Mouse (Mus musculus) adrenal gland, adult (tissue): ENCODE measurements around the gene Ppp1cc.
"Not testable (repeated sequence)": the region's sequence is repeated elsewhere in the genome, so short reads cannot be mapped to it uniquely, and the experiment has no call there.

Experiments used
- DNase-seq, 2 experiments: peaks; one replicate each; pipeline ENCODE4 v3.0.0; 2022 to 2023; ENCODE audit warnings: low spot score in 1 of 2; ENCODE audit not compliant: inconsistent age in 2 of 2

Gene Ppp1cc

DNA sequence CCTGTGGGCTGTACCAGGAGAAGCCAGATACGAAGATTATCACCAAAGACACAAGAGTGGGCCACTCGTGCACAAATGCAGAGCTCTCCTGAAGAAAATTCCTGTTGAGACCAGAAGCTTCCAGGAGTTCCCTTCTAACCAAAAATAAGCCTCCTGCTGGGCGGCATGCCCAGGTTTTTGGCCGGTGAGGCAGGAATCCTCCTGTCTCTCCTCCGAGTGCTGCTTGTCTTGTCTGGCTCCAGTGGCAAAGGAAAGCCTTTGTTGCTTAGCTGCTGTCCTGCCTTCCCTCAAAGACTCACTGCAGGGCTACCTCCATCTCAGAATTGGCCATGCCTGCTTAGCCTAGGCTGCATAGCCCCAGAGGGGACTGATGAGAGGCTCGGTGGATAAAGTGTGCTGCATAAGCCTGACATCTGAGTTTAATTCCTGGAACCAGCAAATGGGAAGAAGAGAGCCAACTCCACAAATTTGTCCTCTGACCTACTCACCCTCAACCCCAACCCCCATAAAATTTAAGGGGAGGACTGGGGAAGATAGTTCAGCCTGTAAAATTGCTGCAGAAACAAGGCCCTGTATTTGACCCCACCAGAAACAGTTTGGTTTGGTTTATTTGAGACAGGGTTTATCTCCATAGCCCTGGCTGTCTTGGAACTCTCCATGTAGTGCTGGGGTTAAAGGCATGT, 7.3 kb downstream of the Ppp1cc start:
- peak in 1 of 2 experiments; percentile 59 for DNase-seq

- DNase-seq, result peak in 1 of 2 experiments; percentile 56
Observed at GRCm38 (mm10) chr5:122166636-122167161, 8.6 kb downstream of the Ppp1cc start.

DNA sequence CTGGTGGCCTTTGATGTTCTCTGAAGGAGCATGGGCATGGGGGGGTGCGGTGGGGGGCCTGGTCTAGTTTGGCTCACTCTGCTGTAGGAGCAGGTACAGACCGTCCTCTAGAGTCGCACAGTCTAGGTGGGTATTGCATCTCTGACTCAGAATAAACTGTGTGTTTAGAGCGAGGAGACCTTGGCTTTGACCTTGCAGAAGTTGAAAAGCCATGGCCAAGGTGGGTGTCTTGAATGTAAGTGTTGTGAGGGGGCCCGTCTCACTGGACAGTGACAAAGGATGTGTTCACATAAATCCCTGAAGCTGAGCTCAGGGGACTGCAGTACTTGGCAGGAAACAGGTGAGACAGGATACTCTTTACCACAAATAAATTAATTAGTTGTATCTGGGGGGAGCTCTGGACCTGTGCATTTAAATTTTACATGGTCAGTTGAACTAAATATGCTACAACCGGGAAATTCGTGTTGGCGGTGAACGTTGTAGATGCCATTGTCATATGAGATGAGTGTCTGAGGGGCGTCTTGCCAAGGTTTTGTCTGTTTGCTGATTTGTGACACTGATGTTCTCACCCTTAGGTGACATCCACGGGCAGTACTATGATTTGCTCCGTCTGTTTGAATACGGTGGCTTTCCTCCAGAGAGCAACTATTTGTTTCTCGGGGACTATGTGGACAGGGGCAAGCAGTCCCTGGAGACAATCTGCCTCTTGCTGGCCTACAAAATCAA, 10.4 kb downstream of the Ppp1cc start:
- DNase-seq, result peak; percentile 51 to 65

- no peak for DNase-seq
Observed at GRCm38 (mm10) chr5:122171058-122171457, 13.0 kb downstream of the Ppp1cc start.

- DNase-seq, result peak in 1 of 2 experiments; percentile 32
Observed at GRCm38 (mm10) chr5:122175402-122175801, 17.3 kb downstream of the Ppp1cc start.

- no peak for DNase-seq
Observed at GRCm38 (mm10) chr5:122175961-122176360, 17.9 kb downstream of the Ppp1cc start.

- peak; percentile 56 to 77 for DNase-seq
Observed at GRCm38 (mm10) chr5:122176398-122176797, 18.3 kb downstream of the Ppp1cc start.

GRCm38 (mm10) chr5:122179665-122180064, 21.6 kb downstream of the Ppp1cc start:
- peak in 1 of 2 experiments; percentile 19 for DNase-seq

DNA sequence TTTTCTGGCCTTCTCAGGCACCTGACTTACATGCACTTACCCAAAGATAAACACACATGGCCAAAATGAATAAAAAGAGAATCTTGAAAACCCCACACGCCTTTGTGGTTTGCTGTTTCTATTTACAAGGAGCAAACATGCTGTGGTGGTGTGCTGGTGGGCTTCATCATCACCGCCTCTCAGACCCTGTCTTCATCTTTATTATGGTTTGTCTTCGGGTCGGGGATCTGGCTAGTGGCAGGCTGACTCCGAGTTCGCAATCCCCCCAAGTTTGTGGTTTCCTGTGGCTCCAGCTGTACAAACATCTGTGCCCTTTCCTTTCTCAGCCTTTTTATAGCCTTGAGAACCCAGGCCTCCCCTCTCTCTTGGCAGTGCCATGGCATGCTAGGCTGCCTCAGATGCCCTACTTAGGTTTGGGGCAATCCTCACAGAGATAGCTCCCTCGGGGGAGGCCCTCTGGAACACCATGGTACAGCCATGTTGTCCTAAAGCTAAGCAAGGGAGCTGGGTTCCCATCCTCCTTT, 26.3 kb downstream of the Ppp1cc start:
- no peak for DNase-seq

DNA sequence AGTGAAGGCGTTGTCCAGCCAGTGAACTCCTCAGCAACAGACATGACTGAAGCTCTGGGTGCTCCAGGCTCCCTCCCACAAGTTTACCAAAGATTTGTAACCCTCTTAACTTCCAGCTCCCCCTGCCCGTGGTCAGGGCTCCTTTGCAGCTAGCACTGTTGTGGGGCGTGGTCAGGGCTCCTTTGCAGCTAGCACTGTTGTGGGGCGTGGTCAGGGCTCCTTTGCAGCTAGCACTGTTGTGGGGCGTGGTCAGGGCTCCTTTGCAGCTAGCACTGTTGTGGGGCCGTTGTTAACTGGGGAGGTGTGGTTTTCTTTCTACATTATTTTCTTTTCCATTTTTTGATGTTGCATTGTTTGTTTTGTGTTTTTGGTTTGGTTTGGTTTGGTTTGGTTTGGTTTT, 26.8 kb downstream of the Ppp1cc start:
- DNase-seq, result not testable (repeated sequence)

DNA sequence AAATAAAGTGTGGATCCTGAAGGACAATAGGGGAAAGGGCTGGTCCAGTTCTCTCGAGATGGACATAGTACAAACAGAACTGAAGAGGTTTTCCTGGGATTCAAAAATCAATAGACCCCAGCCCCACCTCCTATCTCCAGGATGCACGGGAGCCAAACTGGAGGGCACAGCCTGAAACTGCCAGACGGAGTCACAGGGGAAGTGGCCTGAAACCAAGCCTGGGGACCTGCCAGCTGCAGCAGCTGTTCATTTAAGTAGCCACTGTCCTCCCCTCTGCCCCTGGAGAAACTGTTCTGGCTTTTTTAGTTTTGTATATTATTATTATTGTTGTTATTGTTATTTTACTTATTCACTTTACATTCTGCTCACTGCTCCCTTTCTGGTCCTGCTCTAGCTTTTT, 31.0 kb downstream of the Ppp1cc start:
- DNase-seq, result no peak

- no peak for DNase-seq
Observed at GRCm38 (mm10) chr5:122190465-122190864, 32.4 kb downstream of the Ppp1cc start.

DNA sequence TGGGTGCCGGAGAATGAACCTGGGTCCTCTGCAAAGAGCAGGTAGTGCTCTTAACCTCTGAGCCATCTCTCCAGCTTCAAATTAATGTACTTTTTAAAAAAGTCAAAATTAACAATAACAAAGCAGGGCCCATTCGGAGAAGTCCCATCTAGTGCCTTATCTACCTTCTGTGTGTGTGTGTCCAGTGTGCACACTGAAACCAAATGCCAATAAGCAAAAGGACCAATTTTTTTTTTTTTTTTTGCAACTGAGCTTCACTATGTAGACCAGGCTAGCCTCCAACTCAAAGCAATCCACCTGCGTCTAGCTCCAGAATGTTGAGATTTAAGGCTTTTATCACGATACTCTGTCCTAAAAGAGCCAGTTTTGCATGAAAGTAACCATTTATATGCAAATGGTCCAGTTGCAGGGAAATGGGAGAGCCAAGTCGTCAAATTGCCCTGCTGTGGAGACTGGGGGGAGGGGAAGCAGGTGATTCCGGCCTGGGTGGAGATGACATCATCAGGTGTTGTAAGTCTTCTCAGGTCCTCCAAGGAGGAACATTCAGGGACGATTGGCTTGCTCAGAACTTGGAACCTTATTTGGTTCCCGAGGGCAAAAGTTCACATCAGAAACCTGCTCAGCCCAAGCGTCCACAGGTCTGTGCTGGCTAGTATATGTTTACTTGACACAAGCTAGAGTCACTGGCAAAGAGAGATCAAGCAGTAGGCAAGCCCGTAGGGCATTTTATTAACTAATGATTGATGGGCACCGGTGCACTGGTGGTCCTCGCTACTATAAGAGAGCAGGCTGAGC, 33.4 kb downstream of the Ppp1cc start:
- DNase-seq, result no peak

DNA sequence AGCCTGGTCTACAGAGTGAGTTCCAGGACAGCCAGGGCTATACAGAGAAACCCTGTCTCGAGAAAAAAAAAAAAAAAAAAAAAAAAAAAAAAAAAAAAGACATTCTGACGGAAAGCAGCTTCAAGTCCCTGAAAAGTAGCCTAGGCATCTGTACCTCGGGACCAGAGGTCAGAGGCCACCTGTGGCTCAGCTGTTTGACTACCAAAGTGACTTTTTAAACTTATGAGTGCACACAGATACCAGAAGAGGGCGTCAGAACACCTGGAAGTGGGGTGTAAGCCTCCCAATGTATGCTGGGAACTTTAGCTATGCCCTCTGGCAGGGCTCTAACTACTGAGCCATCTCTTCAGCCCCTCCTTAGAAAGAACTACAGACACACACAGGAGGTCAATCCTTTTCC, 34.3 kb downstream of the Ppp1cc start:
- DNase-seq, result no peak

- DNase-seq, result no peak
Observed at GRCm38 (mm10) chr5:122200872-122201271, 42.8 kb downstream of the Ppp1cc start.

DNA sequence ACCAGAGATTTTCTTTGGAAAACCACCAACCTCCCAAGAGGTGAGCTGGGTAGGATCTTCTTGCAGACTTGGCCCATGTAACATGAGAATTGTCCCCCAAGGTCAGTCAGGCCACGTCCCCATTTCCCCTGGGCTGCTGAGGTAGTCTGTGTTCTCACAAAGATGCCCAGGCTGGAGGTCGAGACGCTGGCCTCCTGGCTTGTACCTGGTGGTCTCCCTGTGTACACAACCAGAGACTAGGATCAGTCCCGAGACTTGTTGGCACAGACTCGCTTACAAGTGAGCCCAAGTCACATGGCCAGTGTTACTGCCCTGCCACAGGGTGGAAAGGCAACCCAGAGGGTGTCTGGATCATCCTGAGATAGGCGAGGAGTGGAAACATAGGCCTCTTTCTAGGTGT, 43.8 kb downstream of the Ppp1cc start:
- DNase-seq, result no peak

GRCm38 (mm10) chr5:122204180-122204579, 46.1 kb downstream of the Ppp1cc start:
- DNase-seq, result no peak

GRCm38 (mm10) chr5:122206475-122206874, 48.4 kb downstream of the Ppp1cc start, which contains the start of gene Hvcn1:
Hvcn1 (plus strand) TSS chr5:122206804.
- DNase-seq, result no peak

GRCm38 (mm10) chr5:122208909-122209308, 50.8 kb downstream of the Ppp1cc start:
- DNase-seq, result no peak

- peak; percentile 45 to 68 for DNase-seq
Observed at GRCm38 (mm10) chr5:122209591-122210368, 51.7 kb downstream of the Ppp1cc start.
